Mouse (Mus musculus) heart, adult 10 weeks (tissue): Measurements from ENCODE around the gene Plekhs1. TPM values are rescaled to one million over a fixed set of nuclear protein-coding genes. Genes with fewer than 3 reads are reported as not detected.

ENCODE experiments used
- polyA plus RNA-seq: library from polyadenylated mRNA; stranded (reverse); fragments of 350-450 nt; fragmentation: Illumina TruSeq; extraction: RNeasy Lipid Tissue Mini Kit (QIAGEN cat#74804); gene quantifications from one replicate; pipeline ENCODE4 v1.2.3, GENCODE M21; 2014; ENCODE audit warnings: low read depth, low replicate concordance

Gene Plekhs1
- polyA plus RNA-seq, result not detected

DNA sequence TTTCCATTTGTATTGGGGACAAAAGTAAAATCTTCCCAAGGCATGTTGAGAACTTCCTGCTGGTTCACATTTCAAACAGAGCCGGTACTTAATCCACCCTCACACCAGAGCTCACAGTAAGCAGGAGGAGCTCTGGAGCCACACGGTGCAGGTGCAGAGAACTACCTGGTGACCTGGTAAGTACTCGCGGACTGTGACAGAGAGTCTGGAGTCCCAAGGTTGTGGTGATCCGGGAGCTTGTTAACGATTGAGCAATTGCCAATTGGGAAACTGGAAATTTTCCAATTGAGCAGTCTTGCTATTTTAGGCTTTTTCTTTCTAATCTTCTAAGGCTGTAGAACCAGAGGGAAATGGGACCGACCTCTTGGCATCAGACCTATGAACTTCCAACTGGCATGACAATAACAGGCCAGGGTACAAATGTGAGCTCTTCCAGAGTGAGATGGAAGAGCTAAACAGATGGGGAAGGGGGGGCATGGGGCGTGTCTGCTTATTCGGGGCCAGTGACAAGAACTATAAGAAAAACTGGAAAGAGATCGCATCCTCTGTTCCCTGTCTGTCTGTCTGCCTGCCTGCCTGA lies at the start of gene Plekhs1:
TSS of gene Plekhs1 (plus strand) at position 119 of the 580 bp plus-strand sequence.

Other genes starting within 250 kb of the Plekhs1 start
- not detected for gene Habp2, start 174.5 kb upstream of the Plekhs1 start, polyA plus RNA-seq
- 226 TPM for gene Nrap, start 71.6 kb upstream of the Plekhs1 start, polyA plus RNA-seq
- gene Casp7, start 64.5 kb upstream of the Plekhs1 start, polyA plus RNA-seq, result 14.7 TPM
- 8.1 TPM for gene Dclre1a, start 86.6 kb downstream of the Plekhs1 start, polyA plus RNA-seq
- 16.2 TPM for gene Nhlrc2, start 86.6 kb downstream of the Plekhs1 start, polyA plus RNA-seq